Mouse (Mus musculus) midbrain, embryonic 10.5 days (tissue): Measurements from ENCODE around the gene Ebf1. TPM values are rescaled to one million over a fixed set of nuclear protein-coding genes. Genes with fewer than 3 reads are reported as not detected.

Source experiments
- DNase-seq: peaks from one replicate; pipeline ENCODE4 v3.0.0-alpha.2; 2017; ENCODE audit warnings: low spot score
- H3K27ac ChIP-seq: fragments of 300-500 bp; sonication (generic); replicated peaks from 2 replicates; pipeline ENCODE4 v1.5.1; 2016; ENCODE audit warnings: mild to moderate bottlenecking
- H3K27me3 ChIP-seq: fragments of 300-500 bp; sonication (generic); 2 replicates; pipeline ENCODE4 v1.6.1; 2016; ENCODE audit warnings: low read depth, mild to moderate bottlenecking; ENCODE audit not compliant: poor library complexity, severe bottlenecking
- H3K36me3 ChIP-seq: fragments of 300-500 bp; sonication (generic); 2 replicates; pipeline ENCODE4 v1.6.1; 2016; ENCODE audit warnings: mild to moderate bottlenecking, moderate library complexity
- H3K4me1 ChIP-seq: fragments of 300-500 bp; sonication (generic); 2 replicates; pipeline ENCODE4 v1.6.1; 2016
- H3K4me3 ChIP-seq: fragments of 300-500 bp; sonication (generic); 2 replicates; pipeline ENCODE4 v1.5.1; 2016; ENCODE audit warnings: mild to moderate bottlenecking, moderate library complexity
- H3K9me3 ChIP-seq: fragments of 300-500 bp; sonication (generic); replicated peaks from 2 replicates; pipeline ENCODE4 v1.6.1; 2016; ENCODE audit warnings: mild to moderate bottlenecking
- WGBS: fragments of 180-500 bp; shearing (Covaris S2); methylation state at CpG from one replicate; pipeline ENCODE4 v1.1.7; 2016; 5-methylcytosine and 5-hydroxymethylcytosine counted together
- polyA plus RNA-seq: library from polyadenylated mRNA; unstranded; fragments of >200 nt; fragmentation: Nextera tagmentation; extraction: Ambion mirVana; gene quantifications from 2 replicates; pipeline ENCODE4 v1.2.1, GENCODE M21; 2016

The Ebf1 gene
- polyA plus RNA-seq, 1 experiment from 2014 or later, result 31.8 TPM

GRCm38 (mm10) chr11:44622023-44622731 is 5.1 kb downstream of the Ebf1 start:
- DNase-seq, result peak; percentile 36
- Histone ChIP-seq H3K9me3 (no peaks in the 10 kb centered on the region), H3K36me3 (no peaks in the 10 kb centered on the region), H3K4me3 (peak overlapping the region; percentile 68), H3K27ac (no peak overlapping the region; the same call in 1 of the 2 replicates), H3K4me1 (peaks cover 42% of the 10 kb centered on the region), H3K27me3 (peaks cover 61% of the 10 kb centered on the region)
- 18% methylated on average over 11 of the region's 11 CpGs for WGBS

DNA sequence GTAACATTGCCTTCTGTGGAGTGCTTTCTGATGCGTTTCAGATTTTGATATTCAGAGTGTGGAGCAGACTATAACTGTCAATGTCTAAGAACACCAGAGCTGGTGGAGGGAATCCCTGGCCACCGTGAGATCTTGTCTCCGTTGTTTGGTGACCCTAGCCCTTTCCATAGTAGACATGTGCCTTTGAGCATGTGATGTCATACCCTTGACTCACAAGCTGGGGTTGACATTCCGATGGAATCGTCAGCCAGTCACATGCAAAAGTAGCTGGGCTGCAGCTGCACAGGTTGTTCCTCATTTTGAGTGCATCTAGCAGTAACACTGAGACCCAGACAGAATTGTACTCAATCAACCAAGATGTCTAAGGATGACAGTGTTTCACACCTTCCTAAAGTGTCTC is 7.4 kb downstream of the Ebf1 start:
- Histone ChIP-seq H3K4me3 (no peak overlapping the region), H3K27me3 (peaks cover 51% of the 10 kb centered on the region), H3K27ac (no peak overlapping the region), H3K36me3 (no peaks in the 10 kb centered on the region), H3K4me1 (peaks cover 52% of the 10 kb centered on the region), H3K9me3 (no peaks in the 10 kb centered on the region)
- 76% methylated on average over 5 of the region's 5 CpGs for WGBS
- no peak for DNase-seq

GRCm38 (mm10) chr11:44626065-44626464 is 8.9 kb downstream of the Ebf1 start:
- 83% methylated on average over 10 of the region's 10 CpGs for WGBS
- DNase-seq, result no peak

GRCm38 (mm10) chr11:44628412-44628811 is 11.3 kb downstream of the Ebf1 start:
- Histone ChIP-seq H3K27me3 (peaks cover 12% of the 10 kb centered on the region), H3K4me3 (no peak overlapping the region), H3K9me3 (no peaks in the 10 kb centered on the region), H3K27ac (0 out of 2 replicates have a peak overlapping the region, but pooled peaks have one; percentile 23), H3K36me3 (no peaks in the 10 kb centered on the region), H3K4me1 (peaks cover 32% of the 10 kb centered on the region)
- WGBS, result 73% methylated on average over 4 of the region's 4 CpGs
- DNase-seq, result no peak

More at GRCm38 (mm10) chr11:44626065-44626464, 8.9 kb downstream of the Ebf1 start:
- H3K27ac ChIP-seq, result no peak overlapping the region
- H3K4me3 ChIP-seq, result no peak overlapping the region
- peaks cover 36% of the 10 kb centered on the region for H3K27me3 ChIP-seq
- H3K36me3 ChIP-seq, result no peaks in the 10 kb centered on the region
- H3K4me1 ChIP-seq, result peaks cover 37% of the 10 kb centered on the region
- H3K9me3 ChIP-seq, result no peaks in the 10 kb centered on the region

DNA sequence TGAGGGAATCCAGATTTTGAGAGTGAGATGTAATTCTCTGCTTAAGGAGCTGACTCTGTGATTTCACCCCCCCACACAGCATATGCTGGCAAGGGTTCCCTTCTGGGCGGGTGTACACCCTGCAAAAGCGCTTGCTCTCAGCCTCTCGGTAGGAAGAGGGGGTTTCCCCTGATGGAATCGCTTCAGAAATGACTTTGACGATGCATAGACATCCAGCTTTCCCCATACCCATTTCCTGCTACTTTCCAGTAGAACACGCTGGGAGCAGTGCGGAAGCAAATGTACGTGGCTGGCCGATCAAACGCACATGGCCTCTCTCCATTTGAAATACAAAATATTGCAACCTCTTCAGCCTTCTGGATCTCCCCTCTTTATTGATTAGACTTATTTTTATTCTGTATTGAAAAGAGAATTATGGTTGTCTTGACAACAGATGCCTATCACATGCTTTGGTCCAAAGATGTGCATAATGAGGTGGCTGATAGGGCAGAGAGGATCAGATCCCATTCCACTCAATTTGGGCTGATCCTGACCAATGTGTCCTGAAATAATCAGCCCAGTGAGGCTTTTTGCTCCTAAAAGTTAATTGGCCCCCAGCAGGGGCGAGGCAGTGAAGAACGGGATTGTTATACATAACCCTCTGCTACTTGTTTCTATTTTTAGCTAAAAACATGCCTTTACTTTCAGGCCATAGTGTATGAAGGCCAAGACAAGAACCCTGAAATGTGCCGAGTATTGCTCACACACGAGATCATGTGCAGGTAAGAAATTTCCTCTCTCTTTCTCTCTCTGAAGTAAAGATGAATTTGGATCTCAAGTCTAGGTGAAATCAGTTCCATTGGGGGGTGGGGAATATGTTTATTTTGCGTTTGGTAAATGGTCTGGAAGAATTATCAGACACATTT is 15.2 kb downstream of the Ebf1 start:
- WGBS, result 86% methylated on average over 15 of the region's 15 CpGs
- H3K27me3 ChIP-seq, result no peaks in the 10 kb centered on the region
- H3K4me1 ChIP-seq, result peaks cover 41% of the 10 kb centered on the region
- no peaks in the 10 kb centered on the region for H3K36me3 ChIP-seq
- H3K4me3 ChIP-seq, result no peak overlapping the region
- no peaks in the 10 kb centered on the region for H3K9me3 ChIP-seq
- no peak overlapping the region for H3K27ac ChIP-seq
- no peak for DNase-seq

- peaks cover 36% of the 10 kb centered on the region for H3K4me1 ChIP-seq
- DNase-seq, result no peak
- WGBS, result 91% methylated on average over 2 of the region's 2 CpGs
Observed at GRCm38 (mm10) chr11:44633001-44633693, 16.0 kb downstream of the Ebf1 start.

GRCm38 (mm10) chr11:44634552-44635193 is 17.6 kb downstream of the Ebf1 start:
- H3K9me3 ChIP-seq, result no peaks in the 10 kb centered on the region
- peaks cover 22% of the 10 kb centered on the region for H3K4me1 ChIP-seq
- H3K4me3 ChIP-seq, result no peak overlapping the region
- WGBS, result 80% methylated on average over 6 of the region's 6 CpGs
- DNase-seq, result no peak
- H3K27ac ChIP-seq, result no peak overlapping the region
- no peaks in the 10 kb centered on the region for H3K27me3 ChIP-seq
- no peaks in the 10 kb centered on the region for H3K36me3 ChIP-seq

More at GRCm38 (mm10) chr11:44633001-44633693, 16.0 kb downstream of the Ebf1 start:
- H3K9me3 ChIP-seq, result no peaks in the 10 kb centered on the region
- H3K27ac ChIP-seq, result no peak overlapping the region
- no peaks in the 10 kb centered on the region for H3K36me3 ChIP-seq
- H3K27me3 ChIP-seq, result no peaks in the 10 kb centered on the region
- no peak overlapping the region for H3K4me3 ChIP-seq

- H3K27ac ChIP-seq, result no peak overlapping the region
- no peaks in the 10 kb centered on the region; the same call in 1 of the 2 replicates for H3K27me3 ChIP-seq
- H3K4me3 ChIP-seq, result no peak overlapping the region
- H3K9me3 ChIP-seq, result no peaks in the 10 kb centered on the region
- peaks cover 22% of the 10 kb centered on the region for H3K4me1 ChIP-seq
- H3K36me3 ChIP-seq, result no peaks in the 10 kb centered on the region
- WGBS, result 88% methylated on average over 1 of the region's 1 CpGs
- no peak for DNase-seq
Observed at GRCm38 (mm10) chr11:44636241-44636640, 19.1 kb downstream of the Ebf1 start.

DNA sequence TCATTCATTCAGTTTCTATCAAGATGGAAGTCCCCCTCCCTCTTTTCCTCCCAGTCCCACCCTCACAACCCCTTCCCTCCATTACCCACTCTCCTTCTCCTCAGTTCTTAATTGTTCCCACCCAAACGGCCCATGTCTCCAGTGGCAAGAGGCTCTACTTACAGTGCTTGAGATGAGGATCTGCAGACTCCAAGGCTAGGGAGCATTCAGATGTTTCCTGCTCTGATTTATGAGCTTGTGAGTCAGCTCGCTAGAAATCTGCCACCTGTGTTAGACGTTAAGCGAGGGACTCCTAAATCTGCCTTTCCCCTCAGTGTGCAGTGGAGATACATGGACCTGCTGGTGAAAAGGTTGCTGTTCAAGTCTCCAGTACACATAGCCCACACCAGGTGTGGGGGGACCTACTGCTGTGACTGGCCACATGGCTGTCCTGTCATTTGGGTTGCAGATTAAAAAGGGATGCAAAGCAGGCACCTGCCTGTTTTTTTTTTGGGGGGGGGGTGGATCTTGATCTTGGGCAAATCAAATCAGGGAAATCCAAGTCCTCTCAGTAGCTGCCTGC is 21.2 kb downstream of the Ebf1 start:
- 90% methylated on average over 4 of the region's 4 CpGs for WGBS
- DNase-seq, result no peak
- no peaks in the 10 kb centered on the region; the same call in 1 of the 2 replicates for H3K27me3 ChIP-seq

GRCm38 (mm10) chr11:44641496-44641895 is 24.4 kb downstream of the Ebf1 start:
- no peaks in the 10 kb centered on the region; the same call in 1 of the 2 replicates for H3K27me3 ChIP-seq
- H3K9me3 ChIP-seq, result no peaks in the 10 kb centered on the region
- H3K27ac ChIP-seq, result no peak overlapping the region
- peaks cover 8% of the 10 kb centered on the region for H3K4me1 ChIP-seq
- H3K36me3 ChIP-seq, result no peaks in the 10 kb centered on the region
- no peak for DNase-seq
- 80% methylated on average over 2 of the region's 2 CpGs for WGBS
- no peak overlapping the region for H3K4me3 ChIP-seq

More for the DNA sequence above, 21.2 kb downstream of the Ebf1 start:
- H3K4me3 ChIP-seq, result no peak overlapping the region
- no peaks in the 10 kb centered on the region for H3K36me3 ChIP-seq
- peaks cover 17% of the 10 kb centered on the region for H3K4me1 ChIP-seq
- no peak overlapping the region for H3K27ac ChIP-seq
- no peaks in the 10 kb centered on the region for H3K9me3 ChIP-seq

DNA sequence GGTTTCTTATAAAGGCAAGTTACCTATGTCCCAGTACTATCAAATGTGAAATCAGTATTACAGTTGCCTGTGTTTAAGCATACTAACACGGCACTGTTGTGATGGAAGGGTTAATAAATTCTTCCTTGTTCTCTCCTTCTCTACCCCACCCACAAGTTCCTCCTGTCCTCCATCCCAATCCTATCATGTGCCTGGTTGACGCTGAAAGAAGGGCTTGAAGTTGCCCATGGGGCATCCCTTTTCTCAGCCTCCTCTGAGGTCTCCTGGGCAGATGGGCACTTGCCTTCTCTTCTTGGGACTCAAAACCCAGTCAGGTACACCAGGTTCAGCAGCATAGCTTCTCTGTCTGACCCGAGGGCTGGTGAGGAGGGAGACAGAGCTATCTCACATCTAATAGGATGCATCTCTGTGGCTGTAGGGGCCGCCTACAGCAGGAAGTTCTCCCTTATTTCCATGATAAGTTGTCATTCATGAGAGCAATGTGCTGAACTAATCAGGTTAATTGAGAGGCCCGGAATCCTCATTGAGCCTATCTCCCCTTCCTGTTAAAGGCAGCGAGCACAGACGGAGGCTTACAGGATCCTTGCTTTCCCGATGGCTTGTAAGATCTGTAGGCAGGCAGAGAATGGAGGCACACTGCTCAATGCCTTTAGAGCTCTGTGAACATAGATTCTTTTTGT is 37.4 kb downstream of the Ebf1 start:
- H3K4me3 ChIP-seq, result no peak overlapping the region
- peaks cover 9% of the 10 kb centered on the region; the same call in 1 of the 2 replicates for H3K27me3 ChIP-seq
- peak overlapping the region; percentile 75 for H3K27ac ChIP-seq
- no peaks in the 10 kb centered on the region for H3K36me3 ChIP-seq
- peak; percentile 33 for DNase-seq
- H3K9me3 ChIP-seq, result no peaks in the 10 kb centered on the region
- peaks cover 71% of the 10 kb centered on the region for H3K4me1 ChIP-seq
- 34% methylated on average over 8 of the region's 8 CpGs for WGBS
